Mouse (Mus musculus) stomach, embryonic 15.5 days (tissue): Measurements from ENCODE around the gene Ppp2r2c. TPM values are rescaled to one million over a fixed set of nuclear protein-coding genes. Genes with fewer than 3 reads are reported as not detected.
"Not testable (repeated sequence)": the region's sequence is repeated elsewhere in the genome, so short reads cannot be mapped to it uniquely, and the experiment has no call there.

ENCODE experiments used
- ATAC-seq: fragments of 200-750 bp; cut with Nextera tagmentation; 2 replicates; pipeline ENCODE4 v1.8.0; 2017; ENCODE audit warnings: low read depth, moderate number of reproducible peaks, moderate TSS enrichment; ENCODE audit not compliant: insufficient read depth, low FRiP score
- H3K27ac ChIP-seq: fragments of 300-500 bp; sonication (generic); 2 replicates; pipeline ENCODE4 v1.5.1; 2015; ENCODE audit warnings: mild to moderate bottlenecking, inconsistent platforms
- H3K27me3 ChIP-seq: fragments of 300-500 bp; sonication (generic); replicated peaks from 2 replicates; pipeline ENCODE4 v1.6.1; 2015; ENCODE audit warnings: inconsistent platforms
- H3K36me3 ChIP-seq: fragments of 300-500 bp; sonication (generic); 2 replicates; pipeline ENCODE4 v1.6.1; 2015; ENCODE audit warnings: inconsistent platforms
- H3K4me1 ChIP-seq: fragments of 300-500 bp; sonication (generic); 2 replicates; pipeline ENCODE4 v1.6.1; 2015; ENCODE audit warnings: inconsistent platforms
- H3K4me2 ChIP-seq: fragments of 300-500 bp; sonication (generic); 2 replicates; pipeline ENCODE4 v1.6.1; 2015; ENCODE audit warnings: mild to moderate bottlenecking, inconsistent platforms
- H3K4me3 ChIP-seq: fragments of 300-500 bp; sonication (generic); replicated peaks from 2 replicates; pipeline ENCODE4 v1.5.1; 2015; ENCODE audit warnings: inconsistent platforms
- H3K9ac ChIP-seq: fragments of 300-500 bp; sonication (generic); 2 replicates; pipeline ENCODE4 v1.6.1; 2015; ENCODE audit warnings: inconsistent platforms
- H3K9me3 ChIP-seq: fragments of 300-500 bp; sonication (generic); 2 replicates; pipeline ENCODE4 v1.6.1; 2016; ENCODE audit warnings: inconsistent platforms
- WGBS: fragments of 180-500 bp; shearing (Covaris S2); methylation state at CpG from one replicate; pipeline ENCODE4 v1.1.7; 2015; 5-methylcytosine and 5-hydroxymethylcytosine counted together
- polyA plus RNA-seq: library from polyadenylated mRNA; unstranded; fragments of >200 nt; fragmentation: Nextera tagmentation; extraction: Ambion mirVana; gene quantifications from 2 replicates; pipeline ENCODE4 v1.2.1, GENCODE M21; 2015

The Ppp2r2c gene
- polyA plus RNA-seq, 1 experiment from 2014 or later = 1.1 TPM

GRCm38 (mm10) chr5:36938991-36939390 is 70.7 kb downstream of the Ppp2r2c start:
- H3K36me3 ChIP-seq, H3K4me3 ChIP-seq, H3K9me3 ChIP-seq, H3K27me3 ChIP-seq, ATAC-seq, H3K9ac ChIP-seq, H3K4me2 ChIP-seq, H3K4me1 ChIP-seq, H3K27ac ChIP-seq: not testable (repeated sequence)
- 56% methylated on average over 2 of the region's 2 CpGs for WGBS

- WGBS = 82% methylated on average over 2 of the region's 2 CpGs
- H3K27ac ChIP-seq = no peak overlapping the region
- H3K9ac ChIP-seq = no peak overlapping the region
Observed at GRCm38 (mm10) chr5:36942446-36942845, 74.1 kb downstream of the Ppp2r2c start.

DNA sequence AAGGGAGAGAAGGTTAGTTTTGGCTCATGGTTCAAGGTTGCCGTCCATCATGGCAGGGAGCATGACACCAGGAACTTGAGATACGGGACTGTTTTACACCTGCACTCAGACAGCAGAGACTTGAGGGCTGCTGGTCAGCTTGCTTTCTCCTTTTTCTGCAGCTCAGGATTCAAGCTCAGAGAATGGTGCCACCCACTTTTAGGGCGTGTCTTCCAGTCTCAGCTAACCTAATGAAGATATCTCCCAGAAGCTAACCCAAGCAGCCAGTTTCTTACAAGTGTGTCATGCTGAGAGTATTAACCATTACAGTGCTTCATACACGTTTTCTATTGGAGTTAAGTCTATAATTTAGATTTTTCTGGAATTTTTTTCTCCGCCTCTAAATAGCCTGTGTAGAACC is 76.2 kb downstream of the Ppp2r2c start:
- 51% methylated on average over 5 of the region's 5 CpGs for WGBS
- Histone ChIP-seq H3K27me3 (no peaks in the 10 kb centered on the region), H3K4me3 (no peak overlapping the region), H3K4me2 (no peak overlapping the region), H3K9me3 (no peaks in the 10 kb centered on the region), H3K27ac (no peak overlapping the region), H3K36me3 (no peaks in the 10 kb centered on the region), H3K4me1 (no peaks in the 10 kb centered on the region), H3K9ac (no peak overlapping the region)
- ATAC-seq = no peak

More at GRCm38 (mm10) chr5:36942446-36942845, 74.1 kb downstream of the Ppp2r2c start:
- Histone ChIP-seq H3K27me3 (no peaks in the 10 kb centered on the region), H3K4me2 (no peak overlapping the region), H3K9me3 (no peaks in the 10 kb centered on the region), H3K4me1 (no peaks in the 10 kb centered on the region), H3K4me3 (no peak overlapping the region), H3K36me3 (no peaks in the 10 kb centered on the region)
- ATAC-seq = no peak

DNA sequence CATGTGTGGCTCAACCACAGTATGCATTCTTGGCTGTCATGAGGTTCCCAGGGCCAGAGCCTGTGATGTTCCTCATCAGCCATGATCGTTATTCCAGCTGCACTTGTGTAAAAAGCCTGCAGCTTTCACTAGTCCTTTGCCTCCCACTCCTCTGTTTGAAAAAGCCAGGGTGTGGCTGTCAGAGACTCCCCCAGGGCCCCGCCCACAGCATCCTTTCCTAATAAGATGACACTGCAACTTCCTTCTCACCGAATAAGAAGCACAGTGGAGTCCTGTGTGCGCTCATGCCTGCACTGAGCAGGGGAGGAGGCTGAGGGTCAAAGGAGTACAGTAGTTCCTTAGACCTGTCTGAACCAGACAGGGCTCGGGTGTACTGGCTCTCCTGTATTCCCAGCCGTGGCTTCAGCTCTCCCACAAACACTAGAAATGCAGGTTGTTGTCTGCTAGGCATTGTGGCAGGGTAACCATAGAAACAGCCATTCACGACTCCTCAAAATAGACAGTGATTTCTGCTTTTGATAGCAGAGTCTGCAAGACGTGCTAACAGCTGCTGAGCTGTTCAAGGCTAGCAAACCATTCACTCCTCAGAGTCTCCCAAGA is 76.9 kb downstream of the Ppp2r2c start:
- no peak overlapping the region for H3K27ac ChIP-seq
- H3K4me3 ChIP-seq = no peak overlapping the region
- WGBS = 42% methylated on average over 8 of the region's 8 CpGs
- no peak for ATAC-seq
- no peak overlapping the region for H3K4me2 ChIP-seq
- no peak overlapping the region for H3K9ac ChIP-seq
- H3K4me1 ChIP-seq = no peaks in the 10 kb centered on the region
- no peaks in the 10 kb centered on the region for H3K36me3 ChIP-seq
- no peaks in the 10 kb centered on the region for H3K9me3 ChIP-seq
- H3K27me3 ChIP-seq = no peaks in the 10 kb centered on the region

GRCm38 (mm10) chr5:36945713-36946112 is 77.4 kb downstream of the Ppp2r2c start:
- ATAC-seq = no peak
- Histone ChIP-seq H3K27me3 (no peaks in the 10 kb centered on the region), H3K9me3 (no peaks in the 10 kb centered on the region), H3K4me1 (no peaks in the 10 kb centered on the region), H3K4me3 (no peak overlapping the region), H3K36me3 (no peaks in the 10 kb centered on the region), H3K9ac (no peak overlapping the region), H3K27ac (no peak overlapping the region), H3K4me2 (no peak overlapping the region)
- WGBS = 68% methylated on average over 2 of the region's 2 CpGs

- ATAC-seq = no peak
- no peaks in the 10 kb centered on the region for H3K36me3 ChIP-seq
- H3K4me2 ChIP-seq = no peak overlapping the region
- H3K9ac ChIP-seq = no peak overlapping the region
- H3K9me3 ChIP-seq = no peaks in the 10 kb centered on the region
- H3K27me3 ChIP-seq = no peaks in the 10 kb centered on the region
- no peak overlapping the region for H3K4me3 ChIP-seq
- no peak overlapping the region for H3K27ac ChIP-seq
- H3K4me1 ChIP-seq = no peaks in the 10 kb centered on the region
- WGBS = 15% methylated on average over 5 of the region's 5 CpGs
Observed at GRCm38 (mm10) chr5:36946445-36946844, 78.1 kb downstream of the Ppp2r2c start.

GRCm38 (mm10) chr5:36948831-36949230 is 80.5 kb downstream of the Ppp2r2c start:
- Histone ChIP-seq H3K9me3 (no peaks in the 10 kb centered on the region), H3K4me1 (no peaks in the 10 kb centered on the region), H3K4me2 (no peak overlapping the region), H3K4me3 (no peak overlapping the region), H3K27me3 (no peaks in the 10 kb centered on the region), H3K36me3 (no peaks in the 10 kb centered on the region), H3K9ac (no peak overlapping the region), H3K27ac (no peak overlapping the region)
- 5% methylated on average over 3 of the region's 3 CpGs for WGBS
- ATAC-seq = no peak; the same call in 1 of the 2 replicates

DNA sequence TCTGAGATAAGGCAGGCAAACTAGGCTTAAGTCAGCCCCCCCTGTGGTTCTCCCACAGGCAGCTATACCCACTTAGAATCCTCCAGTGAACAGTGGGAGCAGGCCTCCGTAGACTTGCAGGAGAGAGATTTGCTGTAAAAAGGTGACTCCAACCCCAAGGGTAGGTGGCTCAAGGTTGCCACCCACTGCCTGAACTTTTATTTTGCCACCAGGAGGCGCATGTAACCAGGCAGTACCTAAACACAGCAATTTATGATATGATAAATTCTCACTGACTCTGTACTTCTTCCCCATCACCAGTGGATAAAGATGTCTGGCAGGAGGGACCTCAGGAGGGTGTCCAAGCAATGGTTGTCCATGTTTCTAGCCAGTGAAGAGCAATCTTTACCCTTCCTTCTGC is 82.6 kb downstream of the Ppp2r2c start:
- Histone ChIP-seq H3K4me3 (no peak overlapping the region), H3K4me1 (no peaks in the 10 kb centered on the region), H3K9ac (no peak overlapping the region), H3K9me3 (no peaks in the 10 kb centered on the region), H3K27ac (no peak overlapping the region), H3K4me2 (no peak overlapping the region), H3K36me3 (no peaks in the 10 kb centered on the region), H3K27me3 (no peaks in the 10 kb centered on the region)
- WGBS = 56% methylated on average over 2 of the region's 2 CpGs
- no peak for ATAC-seq

GRCm38 (mm10) chr5:36952311-36952710 is 84.0 kb downstream of the Ppp2r2c start:
- 89% methylated on average over 15 of the region's 15 CpGs for WGBS
- H3K9ac ChIP-seq = no peak overlapping the region
- no peak for ATAC-seq
- H3K36me3 ChIP-seq = no peaks in the 10 kb centered on the region
- no peak overlapping the region for H3K4me2 ChIP-seq
- no peaks in the 10 kb centered on the region for H3K9me3 ChIP-seq
- H3K4me1 ChIP-seq = no peaks in the 10 kb centered on the region
- no peak overlapping the region for H3K4me3 ChIP-seq
- no peaks in the 10 kb centered on the region for H3K27me3 ChIP-seq
- no peak overlapping the region for H3K27ac ChIP-seq

DNA sequence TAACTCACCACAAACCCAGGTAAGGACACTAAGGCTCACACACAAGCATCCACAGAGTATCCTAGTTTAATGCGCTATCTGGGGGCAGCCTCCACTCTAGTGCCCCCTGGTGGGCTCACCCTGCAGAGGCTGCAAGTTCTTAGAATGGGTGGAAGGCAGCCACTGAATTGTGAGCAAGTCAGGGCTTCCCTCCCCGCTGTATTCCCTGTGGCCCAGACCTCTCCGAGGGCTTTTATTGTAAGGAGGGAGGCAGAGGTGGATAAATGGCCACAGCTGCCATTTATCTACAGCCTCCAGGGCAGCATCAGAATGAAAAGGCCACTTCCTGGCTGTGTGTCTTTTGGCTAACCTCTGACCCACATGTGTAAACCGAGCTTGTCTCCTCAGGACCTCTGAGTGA is 87.1 kb downstream of the Ppp2r2c start:
- no peaks in the 10 kb centered on the region for H3K36me3 ChIP-seq
- 12% methylated on average over 4 of the region's 4 CpGs for WGBS
- no peaks in the 10 kb centered on the region for H3K27me3 ChIP-seq
- no peak overlapping the region for H3K4me2 ChIP-seq
- no peak for ATAC-seq
- no peak overlapping the region for H3K9ac ChIP-seq
- H3K27ac ChIP-seq = no peak overlapping the region
- H3K4me1 ChIP-seq = no peaks in the 10 kb centered on the region
- no peak overlapping the region for H3K4me3 ChIP-seq
- H3K9me3 ChIP-seq = no peaks in the 10 kb centered on the region

DNA sequence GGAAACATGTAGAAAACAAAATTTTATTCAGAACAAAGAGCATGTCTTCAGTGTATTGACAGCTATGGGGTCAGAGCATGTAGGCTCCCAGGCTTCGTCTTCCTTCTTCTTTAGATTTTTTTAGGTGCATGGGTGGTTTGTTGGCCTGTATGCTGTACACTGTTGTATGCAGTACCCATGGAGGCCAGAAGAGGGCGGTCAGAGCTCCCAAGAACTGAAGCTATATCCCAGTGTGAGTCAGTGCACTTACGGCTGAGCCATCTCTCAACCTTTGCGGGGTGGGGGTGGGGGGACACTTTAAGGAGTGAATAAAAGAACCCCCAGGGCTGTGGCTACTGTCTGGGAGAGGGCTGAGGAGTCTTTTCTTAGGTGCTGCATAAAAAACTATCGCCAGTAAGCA is 90.5 kb downstream of the Ppp2r2c start:
- no peak overlapping the region for H3K9ac ChIP-seq
- 36% methylated on average over 5 of the region's 5 CpGs for WGBS
- ATAC-seq = no peak
- H3K4me2 ChIP-seq = no peak overlapping the region
- H3K36me3 ChIP-seq = no peaks in the 10 kb centered on the region
- no peak overlapping the region for H3K27ac ChIP-seq
- no peaks in the 10 kb centered on the region for H3K4me1 ChIP-seq
- no peaks in the 10 kb centered on the region for H3K9me3 ChIP-seq
- H3K27me3 ChIP-seq = no peaks in the 10 kb centered on the region
- no peak overlapping the region for H3K4me3 ChIP-seq

- Histone ChIP-seq H3K9me3 (no peaks in the 10 kb centered on the region), H3K4me2 (no peak overlapping the region), H3K4me1 (no peaks in the 10 kb centered on the region), H3K27ac (no peak overlapping the region), H3K27me3 (no peaks in the 10 kb centered on the region), H3K36me3 (no peaks in the 10 kb centered on the region), H3K9ac (no peak overlapping the region), H3K4me3 (no peak overlapping the region)
- 41% methylated on average over 5 of the region's 5 CpGs for WGBS
- no peak for ATAC-seq
Observed at GRCm38 (mm10) chr5:36960501-36960900, 92.2 kb downstream of the Ppp2r2c start.

DNA sequence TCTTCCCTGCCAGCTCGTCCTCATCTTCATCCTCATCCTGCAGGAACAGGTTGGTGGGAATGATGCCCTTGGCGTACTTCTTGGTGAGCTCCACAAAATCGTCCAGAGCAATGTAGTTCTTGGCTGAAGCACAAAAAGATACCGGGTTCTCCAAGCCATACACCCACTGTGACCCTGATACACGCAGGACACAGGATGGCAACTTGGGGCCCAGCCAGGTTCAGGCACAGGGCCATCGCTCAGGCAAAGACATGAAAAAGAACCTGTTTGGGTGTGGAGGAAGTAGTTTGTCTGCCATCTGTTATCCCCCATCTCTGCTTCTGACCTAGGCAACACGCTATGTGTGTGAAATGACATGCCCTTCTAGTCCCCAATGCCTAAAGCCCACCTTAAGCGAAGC is 103.3 kb downstream of the Ppp2r2c start:
- no peaks in the 10 kb centered on the region for H3K9me3 ChIP-seq
- no peak for ATAC-seq
- H3K9ac ChIP-seq = no peak overlapping the region
- no peaks in the 10 kb centered on the region for H3K27me3 ChIP-seq
- no peak overlapping the region for H3K4me2 ChIP-seq
- no peaks in the 10 kb centered on the region for H3K4me1 ChIP-seq
- peaks cover 19% of the 10 kb centered on the region for H3K36me3 ChIP-seq
- H3K27ac ChIP-seq = no peak overlapping the region
- H3K4me3 ChIP-seq = no peak overlapping the region
- whole genome bisulfite sequencing = 86% methylated on average over 8 of the region's 8 CpGs
